Mouse (Mus musculus): ENCODE data around the gene Slco4a1. TPM values are rescaled to one million over a fixed set of nuclear protein-coding genes. Genes with fewer than 3 reads are reported as not detected.
A peak's percentile ranks its signal among the peaks of the same experiment; 100 is the strongest.

Slco4a1 gene
- polyA plus RNA-seq (2016; fragmentation: Nextera tagmentation; extraction: Ambion mirVana): 0.41 and 1.8 TPM in 2 replicates

- Histone ChIP-seq H3K4me3 (peak within 1 kb of the TSS; percentile 60), H3K9me3 (replicated peaks) (no peaks in the 10 kb centered on the region), H3K27me3 (ENCODE audit: low read depth, poor library complexity, severe bottlenecking) (peaks cover 69% of the 10 kb centered on the region), H3K27ac (peak within 1 kb of the TSS; percentile 47), H3K36me3 (no peaks in the 10 kb centered on the region), H3K4me1 (peaks cover 17% of the 10 kb centered on the region)
- 2% methylated on average over 65 of the region's 65 CpGs for WGBS
- peak; percentile 92 for DNase-seq (ENCODE audit: low spot score)
Observed at GRCm38 (mm10) chr2:180455723-180456698, at the start of gene Slco4a1. Gene Slco4a1, plus strand, starts transcription at chr2:180456245.

- 29% methylated on average over 2 of the region's 2 CpGs for WGBS
- Histone ChIP-seq H3K4me1 (no peaks in the 10 kb centered on the region), H3K27ac (no peak overlapping the region), H3K9me3 (replicated peaks) (no peaks in the 10 kb centered on the region), H3K36me3 (no peaks in the 10 kb centered on the region), H3K27me3 (ENCODE audit: low read depth, poor library complexity, severe bottlenecking) (no peaks in the 10 kb centered on the region), H3K4me3 (no peak overlapping the region)
- no peak for DNase-seq (ENCODE audit: low spot score)
Observed at GRCm38 (mm10) chr2:180408410-180408809, 47.6 kb upstream of the Slco4a1 start.

- no peaks in the 10 kb centered on the region for H3K4me1 ChIP-seq
- WGBS: 76% methylated on average over 8 of the region's 8 CpGs
- H3K4me3 ChIP-seq: no peak overlapping the region
- no peak for DNase-seq (ENCODE audit: low spot score)
- H3K36me3 ChIP-seq: no peaks in the 10 kb centered on the region
- H3K27me3 ChIP-seq (ENCODE audit: low read depth, poor library complexity, severe bottlenecking): no peaks in the 10 kb centered on the region
- no peaks in the 10 kb centered on the region for H3K9me3 ChIP-seq (replicated peaks)
- H3K27ac ChIP-seq: no peak overlapping the region
Observed at GRCm38 (mm10) chr2:180410432-180410831, 45.6 kb upstream of the Slco4a1 start.

GRCm38 (mm10) chr2:180411013-180411412 is 45.0 kb upstream of the Slco4a1 start:
- no peaks in the 10 kb centered on the region for H3K27me3 ChIP-seq (ENCODE audit: low read depth, poor library complexity, severe bottlenecking)
- WGBS: 13% methylated on average over 8 of the region's 8 CpGs

GRCm38 (mm10) chr2:180415627-180416026 is 40.4 kb upstream of the Slco4a1 start:
- no peak overlapping the region for H3K27ac ChIP-seq
- WGBS: 70% methylated on average over 3 of the region's 3 CpGs
- H3K4me1 ChIP-seq: no peaks in the 10 kb centered on the region
- H3K4me3 ChIP-seq: no peak overlapping the region
- no peaks in the 10 kb centered on the region for H3K36me3 ChIP-seq
- no peaks in the 10 kb centered on the region for H3K9me3 ChIP-seq (replicated peaks)
- H3K27me3 ChIP-seq (ENCODE audit: low read depth, poor library complexity, severe bottlenecking): no peaks in the 10 kb centered on the region
- DNase-seq (ENCODE audit: low spot score): no peak

More at GRCm38 (mm10) chr2:180411013-180411412, 45.0 kb upstream of the Slco4a1 start:
- no peaks in the 10 kb centered on the region for H3K9me3 ChIP-seq (replicated peaks)
- H3K4me3 ChIP-seq: no peak overlapping the region
- DNase-seq (ENCODE audit: low spot score): peak; percentile 80
- H3K36me3 ChIP-seq: no peaks in the 10 kb centered on the region
- no peaks in the 10 kb centered on the region for H3K4me1 ChIP-seq
- no peak overlapping the region for H3K27ac ChIP-seq

- Histone ChIP-seq H3K36me3 (no peaks in the 10 kb centered on the region), H3K4me1 (no peaks in the 10 kb centered on the region), H3K4me3 (no peak overlapping the region), H3K9me3 (replicated peaks) (no peaks in the 10 kb centered on the region), H3K27me3 (ENCODE audit: low read depth, poor library complexity, severe bottlenecking) (no peaks in the 10 kb centered on the region), H3K27ac (no peak overlapping the region)
- 17% methylated on average over 9 of the region's 9 CpGs for WGBS
- peak; percentile 81 for DNase-seq (ENCODE audit: low spot score)
Observed at GRCm38 (mm10) chr2:180417731-180418130, 38.3 kb upstream of the Slco4a1 start.

GRCm38 (mm10) chr2:180420641-180421040 is 35.4 kb upstream of the Slco4a1 start:
- Histone ChIP-seq H3K4me3 (no peak overlapping the region), H3K27ac (no peak overlapping the region), H3K36me3 (no peaks in the 10 kb centered on the region), H3K4me1 (no peaks in the 10 kb centered on the region), H3K27me3 (ENCODE audit: low read depth, poor library complexity, severe bottlenecking) (no peaks in the 10 kb centered on the region), H3K9me3 (replicated peaks) (no peaks in the 10 kb centered on the region)
- 79% methylated on average over 3 of the region's 3 CpGs for WGBS
- DNase-seq (ENCODE audit: low spot score): no peak

- WGBS: 48% methylated on average over 2 of the region's 2 CpGs
- Histone ChIP-seq H3K4me3 (no peak overlapping the region), H3K27me3 (ENCODE audit: low read depth, poor library complexity, severe bottlenecking) (no peaks in the 10 kb centered on the region), H3K4me1 (no peaks in the 10 kb centered on the region), H3K36me3 (no peaks in the 10 kb centered on the region), H3K27ac (no peak overlapping the region), H3K9me3 (replicated peaks) (no peaks in the 10 kb centered on the region)
- DNase-seq (ENCODE audit: low spot score): no peak
Observed at GRCm38 (mm10) chr2:180425115-180425514, 30.9 kb upstream of the Slco4a1 start.

- DNase-seq (ENCODE audit: low spot score): no peak
- Histone ChIP-seq H3K27me3 (ENCODE audit: low read depth, poor library complexity, severe bottlenecking) (no peaks in the 10 kb centered on the region), H3K4me1 (peaks cover 3% of the 10 kb centered on the region), H3K4me3 (no peak overlapping the region), H3K36me3 (no peaks in the 10 kb centered on the region), H3K27ac (no peak overlapping the region), H3K9me3 (replicated peaks) (no peaks in the 10 kb centered on the region)
- whole genome bisulfite sequencing: 66% methylated on average over 8 of the region's 8 CpGs
Observed at GRCm38 (mm10) chr2:180427073-180427472, 29.0 kb upstream of the Slco4a1 start.

- H3K36me3 ChIP-seq: no peaks in the 10 kb centered on the region
- H3K27me3 ChIP-seq (ENCODE audit: low read depth, poor library complexity, severe bottlenecking): no peaks in the 10 kb centered on the region
- 36% methylated on average over 2 of the region's 2 CpGs for WGBS
- no peak overlapping the region for H3K4me3 ChIP-seq
- DNase-seq (ENCODE audit: low spot score): no peak
- no peak overlapping the region for H3K27ac ChIP-seq
- no peaks in the 10 kb centered on the region for H3K9me3 ChIP-seq (replicated peaks)
- H3K4me1 ChIP-seq: peaks cover 15% of the 10 kb centered on the region
Observed at GRCm38 (mm10) chr2:180428331-180428730, 27.7 kb upstream of the Slco4a1 start.

- DNase-seq (ENCODE audit: low spot score): no peak
- Histone ChIP-seq H3K4me1 (peaks cover 29% of the 10 kb centered on the region), H3K27ac (no peak overlapping the region), H3K4me3 (no peak overlapping the region), H3K9me3 (replicated peaks) (no peaks in the 10 kb centered on the region), H3K27me3 (ENCODE audit: low read depth, poor library complexity, severe bottlenecking) (no peaks in the 10 kb centered on the region), H3K36me3 (no peaks in the 10 kb centered on the region)
- WGBS: 83% methylated on average over 11 of the region's 11 CpGs
Observed at GRCm38 (mm10) chr2:180430648-180431047, 25.4 kb upstream of the Slco4a1 start.

- 14% methylated on average over 10 of the region's 10 CpGs for WGBS
- no peak overlapping the region for H3K4me3 ChIP-seq
- no peaks in the 10 kb centered on the region for H3K27me3 ChIP-seq (ENCODE audit: low read depth, poor library complexity, severe bottlenecking)
- H3K9me3 ChIP-seq (replicated peaks): no peaks in the 10 kb centered on the region
- peaks cover 44% of the 10 kb centered on the region for H3K4me1 ChIP-seq
- H3K36me3 ChIP-seq: no peaks in the 10 kb centered on the region
- DNase-seq (ENCODE audit: low spot score): peak; percentile 92
- no peak overlapping the region for H3K27ac ChIP-seq
Observed at GRCm38 (mm10) chr2:180432042-180432668, 23.9 kb upstream of the Slco4a1 start.

- Histone ChIP-seq H3K36me3 (no peaks in the 10 kb centered on the region), H3K4me1 (peaks cover 47% of the 10 kb centered on the region), H3K27me3 (ENCODE audit: low read depth, poor library complexity, severe bottlenecking) (no peaks in the 10 kb centered on the region), H3K27ac (peak overlapping the region; percentile 42; the same call in 1 of the 2 replicates), H3K9me3 (replicated peaks) (no peaks in the 10 kb centered on the region), H3K4me3 (no peak overlapping the region)
- DNase-seq (ENCODE audit: low spot score): no peak
- WGBS: 70% methylated on average over 10 of the region's 10 CpGs
Observed at GRCm38 (mm10) chr2:180432751-180433150, 23.3 kb upstream of the Slco4a1 start.
